Mouse (Mus musculus): ENCODE results near the gene Defb38.

The Defb38 gene

GRCm38 (mm10) chr8:19026466-19026865 lies at the start of gene Defb38:
Defb38 (minus strand) TSS chr8:19026566.
- DNase-seq (ENCODE audit: low spot score in 2 of 2): no peak

GRCm38 (mm10) chr8:19066013-19066412 lies 39.6 kb upstream of the Defb38 start:
- DNase-seq (ENCODE audit: low spot score in 2 of 2): no peak

- no peak for DNase-seq (ENCODE audit: low spot score in 2 of 2)
Measured at GRCm38 (mm10) chr8:19064710-19065109, 38.3 kb upstream of the Defb38 start, which contains the start of gene Defb39. Defb39 (minus strand) TSS chr8:19064810.

GRCm38 (mm10) chr8:19062891-19063290 lies 36.5 kb upstream of the Defb38 start:
- DNase-seq (ENCODE audit: low spot score in 2 of 2): no peak

GRCm38 (mm10) chr8:19045242-19045641 lies 18.9 kb upstream of the Defb38 start:
- no peak for DNase-seq (ENCODE audit: low spot score in 2 of 2)
